Mouse (Mus musculus) retina, postnatal 1 day (tissue): Measurements from ENCODE around the gene Il1rl1.

ENCODE experiments used
- DNase-seq: peaks from one replicate; pipeline ENCODE4 v3.0.0-alpha.2; 2012

Gene Il1rl1

DNA sequence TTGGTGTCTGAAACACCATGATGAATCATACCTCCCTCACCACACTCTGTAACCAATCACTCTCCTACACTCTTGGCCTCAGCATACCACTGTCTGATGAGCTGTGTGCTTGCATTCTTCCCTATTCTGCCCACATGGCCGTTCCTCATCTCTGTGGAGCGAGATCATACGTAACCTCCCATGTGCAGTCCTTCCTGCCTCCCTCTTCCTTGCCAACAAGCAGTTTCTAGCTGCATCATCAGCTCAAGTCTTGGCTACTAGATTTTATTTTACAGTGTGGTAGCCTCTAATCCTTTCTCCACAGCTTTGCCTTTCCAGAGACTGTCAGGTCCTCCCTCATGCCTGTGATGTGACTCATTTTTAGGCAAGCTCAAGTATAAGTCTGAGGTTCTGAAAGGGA lies 15.4 kb downstream of the Il1rl1 start:
- no peak for DNase-seq

DNA sequence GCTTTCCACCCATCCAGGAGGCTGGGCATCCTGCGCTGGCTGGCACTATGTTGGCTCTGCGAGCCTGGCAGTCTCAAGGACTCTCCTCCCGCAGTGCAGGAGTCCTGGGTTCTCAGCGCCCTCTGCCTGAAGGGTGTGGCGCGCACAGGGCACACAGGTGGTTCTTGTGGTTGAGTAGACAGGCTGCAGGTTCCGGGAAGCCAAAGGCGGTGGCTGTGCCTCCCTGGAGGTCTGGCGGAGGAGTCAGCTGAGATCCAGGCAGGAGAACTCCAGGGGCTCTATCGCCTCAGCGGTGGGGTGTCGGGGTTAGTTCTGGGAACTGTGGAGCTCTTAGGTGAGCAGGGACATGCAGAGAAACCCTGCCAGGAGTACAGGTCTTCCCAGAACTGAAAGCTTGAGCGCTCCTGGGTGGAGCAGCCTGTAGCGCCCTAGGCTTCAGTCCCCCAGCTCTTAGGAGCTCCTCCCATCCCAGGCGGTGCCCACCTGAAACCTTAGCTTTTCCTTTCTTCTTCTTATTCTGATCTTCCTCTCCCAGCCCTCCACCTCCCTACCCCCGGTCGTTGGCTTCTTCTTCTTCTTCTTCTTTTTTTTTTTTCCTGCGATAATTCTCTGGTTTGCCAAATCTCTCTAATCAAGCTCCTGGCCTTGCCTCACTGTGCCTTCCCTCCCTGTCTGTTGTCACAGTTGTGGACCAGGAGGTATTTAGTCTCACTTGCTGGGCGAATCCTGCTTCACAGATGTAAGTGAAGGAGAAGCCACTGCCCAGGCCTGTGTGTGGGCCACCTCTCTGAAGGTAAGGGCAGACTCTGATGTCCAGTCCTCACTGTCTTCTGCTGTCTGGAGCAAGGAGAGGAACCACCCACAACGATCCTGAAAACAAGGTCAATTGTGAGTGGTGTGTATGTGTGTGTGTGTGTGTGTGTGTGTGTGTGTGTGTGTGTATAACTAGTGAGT lies 36.4 kb downstream of the Il1rl1 start, which contains the start of gene Il18r1:
Il18r1 (plus strand) TSS at position 76 of the 954 bp plus-strand sequence.
- no peak for DNase-seq

- no peak for DNase-seq
Observed at GRCm38 (mm10) chr1:40467306-40467705, 37.9 kb downstream of the Il1rl1 start.

DNA sequence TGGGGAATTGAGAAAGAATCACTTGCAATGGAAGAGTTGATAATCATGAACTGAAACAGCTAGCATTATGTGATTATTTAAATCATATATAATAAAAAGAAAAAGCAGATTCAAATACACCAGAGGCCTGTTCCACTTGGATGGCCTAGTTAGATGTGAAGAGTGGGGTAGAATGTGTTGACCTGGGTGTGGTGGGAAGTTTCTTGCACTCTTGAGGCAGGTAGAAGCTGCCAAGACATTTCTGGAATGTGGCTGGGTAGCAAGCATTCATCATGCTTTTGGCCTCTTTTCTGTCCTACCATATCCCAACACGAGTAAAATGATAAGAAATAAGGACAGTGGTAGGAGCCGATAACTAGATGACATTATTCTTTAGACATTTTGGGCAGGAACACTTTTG lies 39.4 kb downstream of the Il1rl1 start:
- no peak for DNase-seq

- DNase-seq, result no peak
Observed at GRCm38 (mm10) chr1:40469900-40470299, 40.5 kb downstream of the Il1rl1 start.

- no peak for DNase-seq
Observed at GRCm38 (mm10) chr1:40472401-40472800, 43.0 kb downstream of the Il1rl1 start.

DNA sequence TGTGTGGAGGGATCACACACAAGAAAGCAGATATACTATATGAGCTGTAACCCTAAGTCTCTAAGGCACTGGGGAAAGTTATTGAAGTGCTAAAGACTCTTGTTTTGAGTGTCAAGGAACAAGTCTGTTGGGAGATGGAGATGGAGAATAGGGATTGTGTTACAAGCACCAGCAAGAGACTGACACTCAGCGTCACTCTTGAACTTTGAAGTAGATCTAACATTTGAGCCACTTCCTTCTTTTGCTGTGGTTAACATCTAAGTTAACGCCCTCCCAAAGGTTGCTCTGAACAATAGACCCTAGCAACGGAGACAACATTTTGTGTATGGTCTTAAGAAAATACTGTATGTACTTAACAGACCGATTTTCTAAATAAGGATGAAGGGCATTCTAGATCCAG lies 44.3 kb downstream of the Il1rl1 start:
- DNase-seq, result no peak

DNA sequence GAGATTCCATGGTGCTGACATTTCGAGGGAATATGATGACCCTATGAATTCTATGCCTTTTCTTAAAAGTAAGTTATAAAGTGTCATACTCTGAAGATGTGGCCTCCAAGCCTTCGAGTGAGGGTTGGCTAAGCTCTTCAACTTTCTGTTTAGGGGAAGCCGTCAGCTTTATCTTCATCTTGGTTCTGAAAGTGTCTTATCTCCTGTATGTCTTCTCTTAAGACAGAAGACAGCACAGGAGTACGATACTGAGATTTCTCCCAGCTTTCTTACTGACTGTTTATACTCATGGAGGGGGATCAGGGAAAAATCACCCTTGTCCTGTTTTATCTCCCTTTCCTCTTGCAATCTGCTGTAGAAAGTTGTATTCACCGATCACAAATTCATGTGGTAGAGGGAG lies 45.0 kb downstream of the Il1rl1 start:
- no peak for DNase-seq

DNA sequence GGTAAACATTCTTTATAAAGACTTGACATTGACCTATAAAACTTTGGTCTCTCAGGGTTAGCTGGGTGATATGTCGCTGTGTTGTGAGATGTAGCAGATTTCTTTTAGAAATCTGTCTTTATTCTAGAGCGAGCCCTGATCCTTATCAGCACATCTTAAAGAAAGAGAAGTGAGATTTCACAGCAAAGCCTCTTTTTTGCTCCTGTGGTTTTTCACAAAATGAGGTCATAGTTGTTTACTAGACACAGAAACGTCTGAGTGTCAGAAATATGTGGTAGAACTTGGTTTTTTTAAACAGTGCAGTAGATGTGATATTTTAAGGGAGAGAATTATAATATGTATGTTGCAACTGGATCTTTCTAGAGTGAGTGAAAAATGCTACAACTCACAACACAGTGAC lies 46.3 kb downstream of the Il1rl1 start:
- no peak for DNase-seq

GRCm38 (mm10) chr1:40476756-40477155 lies 47.4 kb downstream of the Il1rl1 start:
- no peak for DNase-seq

DNA sequence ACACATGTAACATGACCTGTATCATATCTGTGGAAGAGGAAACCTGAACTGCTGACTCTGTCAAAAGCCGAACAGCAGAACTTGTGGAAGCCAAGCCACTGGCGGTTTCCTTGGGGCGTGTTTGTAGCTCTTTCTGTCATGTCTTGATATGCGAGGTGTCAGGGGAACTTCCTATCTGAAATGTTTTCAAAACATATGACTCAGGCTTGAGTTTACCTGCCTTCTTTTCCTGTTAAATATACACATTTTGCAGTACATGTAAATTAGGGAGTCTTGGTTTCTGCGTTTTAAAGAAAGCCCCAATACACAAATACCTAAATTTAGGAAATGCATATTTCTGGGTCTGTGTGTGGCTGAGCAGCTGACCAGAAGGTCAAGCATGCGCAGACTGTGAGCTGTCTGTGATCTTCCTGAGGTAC lies 50.1 kb downstream of the Il1rl1 start:
- DNase-seq, result no peak

GRCm38 (mm10) chr1:40494594-40494993 lies 65.2 kb downstream of the Il1rl1 start:
- DNase-seq, result no peak

DNA sequence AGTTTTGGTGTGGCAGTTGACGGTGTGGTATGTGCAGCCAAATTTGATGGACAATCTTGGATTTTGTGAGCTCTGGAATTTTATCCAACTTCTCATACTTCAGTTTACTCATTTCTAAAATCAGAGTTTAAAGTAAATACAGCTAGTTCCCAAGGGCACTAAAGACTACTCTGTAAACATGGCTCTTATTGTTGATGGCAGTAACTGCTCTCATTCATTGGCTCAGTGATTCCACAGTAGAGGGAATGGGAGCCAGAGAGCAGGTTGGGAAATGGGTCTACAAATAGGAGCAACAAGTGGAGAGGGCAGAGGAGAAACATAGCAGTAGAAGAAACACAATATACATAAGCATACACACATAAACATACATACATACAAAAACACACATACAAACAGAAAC lies 70.3 kb downstream of the Il1rl1 start:
- no peak for DNase-seq

- DNase-seq, result no peak
Observed at GRCm38 (mm10) chr1:40501126-40501525, 71.8 kb downstream of the Il1rl1 start.

GRCm38 (mm10) chr1:40501546-40502398 lies 72.4 kb downstream of the Il1rl1 start:
- no peak for DNase-seq

DNA sequence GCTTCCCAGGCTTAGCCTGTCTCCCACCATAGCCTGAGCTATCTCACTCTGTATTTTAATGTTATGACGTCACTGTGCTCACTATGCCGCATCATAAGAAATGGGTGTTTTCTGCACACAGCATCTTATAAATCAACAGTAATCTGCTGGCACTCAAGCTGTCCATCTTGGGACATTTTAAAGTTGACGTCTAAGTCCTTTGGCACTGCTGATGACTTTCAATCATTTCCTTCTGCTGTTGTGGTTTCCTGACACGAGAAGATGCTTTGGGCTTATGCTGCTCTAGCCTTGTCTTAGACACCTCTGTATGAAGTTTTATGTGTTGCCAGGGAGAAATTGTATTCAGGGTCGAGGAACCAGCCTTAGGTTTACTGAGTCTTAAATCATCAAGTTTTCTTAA lies 75.2 kb downstream of the Il1rl1 start:
- no peak for DNase-seq
